Mouse (Mus musculus): ENCODE data around the gene Otub2.

Otub2 gene

DNA sequence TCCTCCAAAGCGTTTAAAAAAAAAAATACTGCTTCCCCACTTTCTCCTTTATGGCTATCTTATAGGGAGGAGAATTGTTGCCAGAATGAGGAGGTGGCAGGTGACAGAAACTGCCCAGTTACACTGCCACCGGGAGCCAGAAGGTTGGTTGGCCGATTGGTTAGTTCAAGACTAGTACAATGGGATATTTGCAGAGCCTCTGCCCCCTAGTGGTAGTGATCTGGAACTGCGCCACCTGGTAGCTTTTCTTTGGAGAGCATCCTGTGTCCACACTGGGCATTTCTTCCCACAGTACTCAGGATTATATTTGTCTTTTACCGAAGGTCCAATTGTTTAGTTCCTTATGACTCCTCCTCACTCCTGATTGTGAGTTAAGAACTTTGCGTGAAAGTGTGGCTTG lies 16.8 kb upstream of the Otub2 start:
- DNase-seq (ENCODE audit: low spot score in 2 of 2), result peak; percentile 32 to 59

DNA sequence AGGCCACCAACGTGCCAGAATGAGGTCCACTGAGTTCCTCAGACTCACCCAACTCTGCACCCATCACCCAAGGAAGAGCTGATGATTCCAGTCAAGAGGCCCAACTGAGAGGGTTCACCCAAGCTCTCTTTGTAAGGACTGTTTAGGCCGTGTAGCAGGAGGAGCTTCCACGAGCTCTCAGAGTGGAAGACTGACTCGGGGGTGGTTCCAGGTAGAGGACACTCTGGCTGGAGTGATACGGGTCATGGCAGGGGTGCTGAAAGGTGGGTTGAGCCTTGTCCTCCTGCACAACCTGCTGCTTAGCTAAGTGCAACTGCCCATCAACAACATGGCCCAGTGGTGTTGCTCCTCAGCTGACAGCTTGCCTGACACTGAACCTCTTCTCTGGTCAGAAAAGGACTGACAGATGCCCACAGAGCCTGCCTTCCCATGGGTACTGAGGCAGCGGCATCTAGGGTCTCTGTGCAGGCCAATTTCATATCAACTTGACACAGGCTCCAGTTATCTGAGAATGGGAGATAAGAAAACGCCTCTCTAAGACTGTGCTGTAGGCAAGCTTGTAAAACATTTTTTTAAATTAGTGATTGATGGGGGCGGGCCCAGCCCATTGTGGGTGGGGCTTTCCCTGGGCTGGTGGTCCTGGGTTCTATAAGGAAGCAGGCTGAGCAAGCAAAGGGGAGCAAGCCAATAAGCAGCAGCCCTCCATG lies 14.8 kb upstream of the Otub2 start:
- DNase-seq (ENCODE audit: low spot score in 2 of 2), result no peak

DNA sequence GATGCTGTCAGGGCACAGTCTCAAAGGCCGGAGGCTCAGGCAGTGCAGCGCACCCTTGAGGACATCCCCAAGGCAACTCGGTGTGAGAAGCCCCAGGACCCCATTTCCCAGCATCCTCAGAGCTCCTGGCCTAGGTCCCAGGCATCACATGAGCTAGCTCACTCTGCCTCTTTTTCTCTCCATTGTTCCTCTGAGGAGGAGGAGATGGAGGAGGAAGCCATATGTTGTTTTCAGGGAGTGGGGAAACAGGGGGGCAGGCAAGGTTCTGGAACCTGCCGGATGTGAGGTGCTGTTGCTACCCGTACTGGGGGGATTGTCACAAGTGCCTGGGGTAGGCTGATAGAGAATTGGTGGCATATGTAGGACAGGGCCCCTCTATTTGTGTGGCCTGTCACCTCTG lies 12.4 kb upstream of the Otub2 start:
- DNase-seq (ENCODE audit: low spot score in 2 of 2), result no peak

DNA sequence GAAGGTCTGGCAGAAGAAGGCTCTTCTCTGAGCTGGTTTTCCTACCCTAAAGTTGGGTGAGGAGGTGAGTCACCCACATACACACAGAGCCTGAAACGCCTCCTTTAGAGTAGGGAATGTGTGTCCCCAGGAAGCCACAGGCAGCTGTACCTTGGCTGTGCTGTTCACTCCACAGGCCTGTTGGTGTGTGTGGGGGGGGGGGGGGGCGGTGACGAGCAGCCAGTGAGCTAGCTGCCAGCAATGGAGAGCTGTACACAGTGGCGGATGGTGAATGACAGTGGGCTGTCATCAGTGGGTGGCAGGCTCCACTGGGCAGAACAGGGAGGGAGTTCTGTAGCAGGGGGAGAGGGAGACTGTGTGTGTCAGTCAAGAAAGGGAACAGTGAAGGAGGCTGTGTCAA lies 11.7 kb upstream of the Otub2 start:
- no peak for DNase-seq (ENCODE audit: low spot score in 2 of 2)

DNA sequence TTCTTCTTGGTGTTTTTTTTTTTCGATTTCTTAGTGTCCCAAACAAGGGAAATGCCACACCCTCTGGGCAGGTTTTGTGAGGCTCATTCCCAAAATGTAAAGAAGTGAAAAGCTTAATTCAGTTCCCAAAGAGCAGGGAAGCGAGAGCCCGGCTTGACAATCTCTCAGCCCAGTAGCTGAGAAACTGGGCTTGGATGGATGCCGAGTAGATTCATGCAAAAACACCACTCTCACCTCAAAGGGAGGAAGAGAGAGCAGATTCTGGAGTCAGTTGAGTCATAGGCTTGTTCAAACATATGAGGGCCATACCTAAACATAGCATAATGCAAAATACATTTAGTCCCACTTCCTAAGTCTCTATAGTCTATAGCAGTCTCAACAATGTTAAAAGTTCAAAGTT lies 8.3 kb upstream of the Otub2 start:
- DNase-seq (ENCODE audit: low spot score in 2 of 2), result no peak

DNA sequence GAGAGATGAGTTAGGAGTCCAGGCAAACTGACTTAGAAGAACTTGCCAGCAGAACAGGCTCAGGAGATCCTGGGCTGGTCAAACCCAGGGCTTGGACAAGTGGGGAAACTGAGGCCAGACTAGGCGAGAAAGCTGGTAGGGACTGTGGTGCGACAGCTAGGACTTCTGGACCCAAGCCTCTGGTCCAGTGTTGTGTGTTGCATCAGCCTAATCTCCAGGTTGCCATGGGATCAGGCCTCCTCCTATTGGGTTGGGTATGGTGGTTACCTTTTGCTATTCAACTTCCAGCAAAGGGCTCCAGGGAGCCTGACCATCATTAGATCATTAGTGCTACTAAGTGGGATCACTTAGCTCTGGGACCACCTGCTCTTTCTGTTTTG lies 856 bp downstream of the Otub2 start:
- DNase-seq (ENCODE audit: low spot score in 2 of 2), result no peak

DNA sequence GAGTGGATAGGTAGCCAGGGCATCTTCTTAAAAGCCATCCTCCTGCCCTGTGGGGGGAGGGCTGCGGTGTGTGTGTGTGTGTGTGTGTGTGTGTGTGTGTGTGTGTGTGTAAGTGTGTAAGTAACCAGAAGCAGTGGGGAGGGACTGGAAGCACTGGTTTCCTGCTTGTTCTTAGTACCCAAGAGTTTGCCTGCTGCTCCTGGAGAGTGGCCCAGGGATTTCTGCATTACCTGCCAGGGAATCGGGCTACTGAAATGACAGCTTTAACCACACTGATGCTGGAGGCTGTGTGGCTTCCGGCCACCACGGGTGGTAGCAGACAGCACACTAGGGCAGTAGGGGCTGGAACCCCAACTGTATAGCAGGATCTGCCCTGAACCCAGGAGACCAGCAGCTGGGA lies 1.5 kb downstream of the Otub2 start:
- DNase-seq (ENCODE audit: low spot score in 2 of 2), result no peak

DNA sequence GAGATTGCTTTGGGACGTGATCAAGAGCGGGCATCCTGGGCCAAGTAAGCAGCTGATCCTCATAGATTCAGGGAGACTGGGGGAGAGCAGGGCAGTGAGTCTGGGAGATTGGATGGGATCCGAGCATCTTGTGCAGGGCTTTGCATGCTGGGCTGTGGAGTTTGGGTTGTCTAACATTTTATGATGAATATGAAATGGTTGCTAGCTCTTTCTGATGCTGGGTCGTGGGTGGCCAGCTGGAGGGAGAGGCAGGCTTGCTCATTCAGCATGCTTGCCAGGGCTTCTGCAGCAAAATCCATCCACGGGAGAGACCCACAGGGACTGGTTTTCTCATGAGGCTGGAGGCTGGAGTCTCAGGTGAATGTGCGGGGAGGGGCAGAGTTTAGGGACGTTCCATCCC lies 2.6 kb downstream of the Otub2 start:
- no peak for DNase-seq (ENCODE audit: low spot score in 2 of 2)

DNA sequence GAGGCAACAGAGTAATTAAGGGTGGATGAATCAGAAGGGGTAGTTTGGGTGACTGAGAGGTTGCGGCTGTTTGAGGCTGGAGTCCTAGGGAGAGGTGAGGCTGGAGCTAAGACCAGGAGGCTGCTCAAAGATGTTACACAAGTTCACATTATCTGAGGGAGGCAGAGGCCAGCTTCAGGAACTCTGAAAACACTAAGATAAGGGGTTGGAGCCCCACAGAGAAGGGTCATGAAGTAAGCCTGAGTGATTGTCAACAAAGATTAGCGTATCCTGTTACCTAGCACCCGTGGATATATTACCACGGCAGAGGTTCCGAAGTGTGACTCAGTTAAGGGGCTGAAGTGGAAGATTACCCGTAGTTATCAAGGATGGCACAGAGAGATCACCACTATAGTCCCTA lies 5.0 kb downstream of the Otub2 start:
- no peak for DNase-seq (ENCODE audit: low spot score in 2 of 2)

DNA sequence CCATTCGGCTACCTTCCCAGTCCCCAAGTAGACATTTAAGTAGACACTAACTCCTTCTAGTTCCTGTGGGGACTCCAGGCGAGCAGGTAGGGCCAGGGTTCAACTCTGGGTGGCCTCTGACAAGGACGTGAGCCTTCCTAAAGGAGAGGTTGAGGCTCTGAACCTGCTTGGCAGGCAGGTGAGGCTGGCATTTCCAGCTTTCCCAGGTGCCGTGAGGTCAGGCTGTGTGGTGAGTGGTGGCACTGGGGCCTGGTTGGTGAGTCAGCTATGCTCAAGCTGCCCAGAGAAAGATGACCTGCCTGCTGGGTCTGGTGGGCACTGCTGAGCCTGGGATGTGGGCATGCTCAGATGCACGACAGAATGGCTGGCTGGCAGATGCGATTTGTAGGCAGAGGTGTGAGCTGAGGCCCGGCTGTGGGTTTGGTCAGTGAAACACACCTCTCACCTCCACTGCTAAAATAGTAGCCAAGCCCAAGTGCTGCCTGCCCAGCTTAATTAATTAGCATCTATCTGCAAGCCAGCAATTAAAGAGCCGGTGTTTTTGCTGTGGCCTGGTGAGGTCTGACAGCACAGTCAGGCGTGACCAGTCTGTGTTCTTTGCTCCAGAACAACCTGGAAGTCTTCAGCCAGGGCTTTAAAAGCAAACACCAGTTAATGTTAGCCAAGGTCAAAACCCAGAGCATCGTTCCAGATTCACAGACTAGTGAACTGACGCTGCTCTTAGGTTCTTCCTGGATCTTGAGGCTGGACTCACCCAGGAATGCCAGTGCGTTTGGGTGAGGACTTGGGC lies 7.2 kb downstream of the Otub2 start:
- no peak for DNase-seq (ENCODE audit: low spot score in 2 of 2)

DNA sequence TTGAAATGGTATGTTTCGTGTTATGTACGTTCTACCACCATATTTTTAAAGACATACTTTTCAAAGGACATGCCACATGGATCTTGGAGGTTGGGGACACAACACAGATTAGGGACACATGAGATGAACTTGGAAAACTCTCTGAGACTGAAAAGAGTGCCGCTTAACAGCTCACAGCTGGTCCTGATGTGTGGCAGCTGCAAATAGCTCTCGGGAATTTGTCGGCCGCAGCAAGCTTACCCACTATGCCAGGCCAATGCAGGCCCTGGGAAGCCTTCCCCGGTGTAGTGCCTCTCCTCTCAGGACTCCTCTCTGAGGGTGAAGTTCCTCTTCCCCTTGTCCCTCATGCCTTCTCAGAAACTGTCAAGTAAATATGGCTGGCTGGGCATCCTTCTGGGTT lies 8.3 kb downstream of the Otub2 start:
- DNase-seq (ENCODE audit: low spot score in 2 of 2), result no peak

DNA sequence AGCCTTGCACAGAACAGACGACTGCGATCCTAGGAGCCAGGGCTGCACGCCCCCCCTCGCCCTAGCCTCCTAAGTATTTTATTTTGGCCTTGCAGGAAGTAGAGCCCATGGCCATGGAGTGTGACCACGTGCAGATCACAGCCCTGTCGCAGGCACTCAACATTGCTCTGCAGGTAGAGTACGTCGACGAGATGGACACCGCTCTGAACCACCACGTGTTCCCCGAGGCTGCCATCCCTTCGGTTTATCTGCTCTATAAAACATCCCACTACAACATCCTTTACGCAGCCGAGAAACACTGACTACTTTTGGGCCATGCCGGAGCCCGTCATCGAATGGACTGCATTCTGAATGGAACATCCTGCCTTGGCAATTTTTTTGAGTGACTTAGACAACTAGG lies 15.6 kb downstream of the Otub2 start:
- DNase-seq (ENCODE audit: low spot score in 2 of 2), result no peak

DNA sequence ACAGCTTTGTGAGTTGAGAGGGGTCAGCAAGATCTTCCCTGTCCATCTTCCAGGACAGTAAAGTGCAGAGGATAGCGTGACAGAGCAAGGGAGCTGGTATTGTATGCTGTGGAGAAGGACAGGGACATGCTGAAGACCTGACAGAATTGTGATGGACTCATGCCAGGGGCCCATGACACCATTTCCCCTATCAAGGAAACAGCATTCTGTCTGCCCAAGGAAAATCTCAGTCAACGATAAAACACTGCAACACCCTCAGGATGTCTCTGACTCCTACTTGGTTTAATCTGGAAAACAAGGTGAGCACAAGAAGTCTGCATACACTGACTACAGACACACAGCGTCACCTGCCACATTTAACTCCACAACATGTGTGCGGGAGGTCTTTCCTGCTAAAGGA lies 19.2 kb downstream of the Otub2 start, which contains the start of gene 9330161L09Rik:
TSS of gene 9330161L09Rik (minus strand) at position 101 of the 400 bp plus-strand sequence.
- no peak for DNase-seq (ENCODE audit: low spot score in 2 of 2)

DNA sequence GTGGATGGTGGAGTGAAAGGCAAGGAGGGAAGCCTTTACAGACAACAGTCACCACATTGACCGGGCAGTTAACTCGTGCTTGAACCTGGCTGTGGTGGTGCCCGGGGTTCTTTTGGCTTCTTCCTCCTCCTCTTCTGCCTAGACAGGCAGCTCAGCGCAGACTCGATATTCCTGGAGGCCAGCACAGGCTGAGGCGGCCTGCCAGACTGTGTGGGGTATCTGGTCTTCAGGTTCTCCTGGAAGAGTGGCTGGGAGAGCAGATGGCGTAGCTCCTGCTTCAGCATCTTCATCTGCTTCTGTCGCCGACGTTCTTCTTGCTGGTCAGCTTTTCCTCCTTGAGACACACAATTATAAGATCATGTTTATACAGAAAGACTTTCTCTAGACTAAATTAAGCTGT lies 19.7 kb downstream of the Otub2 start:
- DNase-seq (ENCODE audit: low spot score in 2 of 2), result no peak

DNA sequence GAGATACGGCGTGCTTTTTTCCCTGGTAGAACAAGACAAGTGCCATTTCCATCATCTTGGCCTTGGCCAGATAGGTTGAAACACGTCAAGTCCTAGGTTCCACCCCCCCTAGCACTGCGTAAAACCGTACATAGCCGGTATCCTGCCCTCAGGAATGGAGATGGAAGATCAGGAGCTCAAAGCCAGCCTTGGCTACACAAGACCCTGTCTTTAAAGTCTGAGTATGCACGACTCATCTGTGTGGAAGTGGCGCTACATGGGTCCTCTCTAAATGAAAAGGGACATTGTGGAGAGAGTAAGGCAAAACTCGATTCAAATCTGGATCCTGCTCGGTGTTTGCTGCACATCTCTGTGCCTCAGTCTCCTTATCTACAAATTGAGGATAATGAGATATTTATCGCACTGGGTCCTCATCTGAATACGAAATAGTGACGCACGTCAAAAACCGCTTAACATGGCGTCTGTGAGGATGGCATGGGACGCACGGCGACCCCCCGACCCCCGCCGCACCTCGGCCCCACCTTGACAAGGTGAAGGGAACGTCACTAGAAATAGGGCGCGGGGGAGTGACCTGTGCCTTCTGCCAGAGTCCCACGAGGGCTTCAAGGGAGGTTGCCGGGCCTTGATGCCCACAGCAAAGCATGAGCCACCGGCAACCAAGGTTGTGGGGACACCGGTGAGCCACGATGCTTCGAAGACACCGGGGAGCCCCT lies 36.7 kb downstream of the Otub2 start:
- no peak for DNase-seq (ENCODE audit: low spot score in 2 of 2)

DNA sequence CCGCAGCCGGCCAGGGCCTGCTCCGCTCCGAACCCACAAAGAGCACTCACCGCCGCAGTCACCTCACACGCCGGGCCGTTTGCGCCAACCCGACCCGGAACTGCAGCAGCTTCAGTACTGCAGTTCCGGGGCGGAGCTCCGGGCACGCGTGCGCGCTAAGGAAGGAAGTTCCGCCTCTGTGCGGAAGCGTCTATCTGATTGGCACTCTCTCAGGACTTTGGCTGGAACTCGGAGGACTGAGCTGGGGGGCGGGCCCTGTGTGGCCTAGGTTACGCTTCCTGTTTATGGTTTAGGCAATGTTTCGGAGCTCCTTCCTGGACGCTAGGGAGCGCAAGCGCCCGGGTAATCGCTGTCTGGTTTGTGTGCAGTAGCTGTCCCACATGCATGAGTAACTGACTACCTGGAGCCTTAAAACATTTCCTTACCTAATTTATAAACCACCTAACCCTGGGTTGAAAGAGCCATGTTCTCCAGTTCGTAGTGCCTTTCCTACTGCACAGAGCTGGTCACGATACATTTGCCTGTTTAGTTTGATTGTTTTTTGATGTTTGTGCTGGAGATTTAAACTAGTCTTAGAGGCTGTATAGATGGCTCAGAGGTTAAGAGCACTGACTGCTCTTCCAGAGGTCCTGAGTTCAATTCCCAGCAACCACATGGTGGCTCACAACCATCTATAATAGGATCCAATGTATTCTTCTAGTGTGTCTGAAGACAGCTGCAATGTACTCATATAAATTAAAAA lies 37.4 kb downstream of the Otub2 start, which contains the start of gene Ddx24:
TSS of gene Ddx24 (minus strand) at position 102 of the 742 bp plus-strand sequence.
- peak; percentile 92 to 95 for DNase-seq (ENCODE audit: low spot score in 2 of 2)

DNA sequence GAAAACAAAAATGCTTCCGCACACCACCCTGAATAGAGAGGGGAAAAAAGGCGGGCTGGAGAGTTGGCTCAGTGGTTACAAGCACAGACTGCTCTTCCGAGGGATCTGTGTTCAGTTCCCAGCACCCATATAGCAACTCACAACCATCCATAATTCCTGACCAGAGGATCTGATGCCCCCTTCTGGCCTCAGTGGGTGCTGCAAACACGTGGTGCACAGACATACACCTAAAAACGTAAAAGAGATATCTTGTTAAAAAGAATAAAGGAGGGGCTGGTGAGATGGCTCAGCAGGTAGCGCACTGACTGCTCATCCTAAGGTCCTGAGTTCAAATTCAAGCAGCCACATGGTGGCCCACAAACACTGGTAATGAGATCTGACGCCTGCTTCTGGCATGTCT lies 38.2 kb downstream of the Otub2 start:
- DNase-seq (ENCODE audit: low spot score in 2 of 2), result no peak

DNA sequence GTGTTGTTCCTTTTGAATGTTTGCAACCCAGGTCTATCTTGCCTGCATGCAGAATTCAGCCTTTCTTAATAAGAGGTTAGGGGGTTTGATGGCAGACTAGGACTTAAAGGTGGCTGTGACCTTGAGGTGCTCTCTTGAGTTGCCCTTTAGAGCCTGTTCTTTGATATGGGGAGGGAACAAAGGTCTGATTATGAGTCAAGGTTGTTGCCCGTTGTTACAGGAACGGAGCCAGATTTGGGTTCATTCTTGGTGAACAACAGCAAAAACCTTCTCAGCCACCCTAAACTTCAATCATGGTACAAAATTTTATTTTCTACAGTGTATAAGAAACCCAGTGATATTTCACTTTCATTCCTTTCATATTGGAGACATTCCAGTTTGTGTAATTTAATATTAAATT lies 44.9 kb downstream of the Otub2 start:
- DNase-seq (ENCODE audit: low spot score in 2 of 2), result no peak

DNA sequence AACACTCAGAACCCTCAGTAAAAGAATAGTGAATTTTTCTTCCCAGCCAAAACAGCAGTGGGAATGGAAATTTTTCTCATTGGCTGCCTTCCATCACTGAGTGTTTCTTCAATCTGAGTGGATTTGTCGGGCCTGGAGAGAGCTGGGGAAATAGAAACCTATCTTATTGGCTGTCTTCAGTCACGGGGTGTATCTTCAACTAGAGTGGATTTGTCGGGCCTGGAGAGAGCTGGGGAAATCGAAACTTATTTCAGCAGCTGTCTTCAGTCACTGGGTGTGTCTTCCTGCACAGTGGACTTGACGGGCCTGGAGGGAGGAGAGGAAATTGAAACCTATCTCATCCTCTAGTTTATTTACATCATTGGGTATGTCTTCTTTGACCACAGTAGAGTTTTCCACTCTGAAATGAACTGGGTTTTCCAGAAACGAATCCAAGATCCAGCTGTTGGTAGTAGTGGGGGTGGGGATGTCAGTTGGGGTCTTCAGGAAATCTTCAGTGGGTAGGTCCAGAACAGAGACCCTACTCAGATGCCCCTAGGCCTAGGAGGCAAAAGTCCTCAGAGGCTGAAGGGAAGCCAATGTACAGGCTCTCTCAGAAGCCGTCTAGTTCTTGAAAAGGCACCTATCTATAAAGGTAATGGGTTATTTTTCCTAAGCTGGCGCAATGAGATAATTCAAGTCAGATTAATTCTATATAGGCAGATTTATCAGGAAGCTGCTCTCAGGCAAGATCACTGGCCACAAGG lies 45.7 kb downstream of the Otub2 start, which contains the start of gene Ifi27:
TSS of gene Ifi27 (plus strand) at position 226 of the 746 bp plus-strand sequence.
- peak in 1 of 2 experiments; percentile 28 for DNase-seq (ENCODE audit: low spot score in 2 of 2)

DNA sequence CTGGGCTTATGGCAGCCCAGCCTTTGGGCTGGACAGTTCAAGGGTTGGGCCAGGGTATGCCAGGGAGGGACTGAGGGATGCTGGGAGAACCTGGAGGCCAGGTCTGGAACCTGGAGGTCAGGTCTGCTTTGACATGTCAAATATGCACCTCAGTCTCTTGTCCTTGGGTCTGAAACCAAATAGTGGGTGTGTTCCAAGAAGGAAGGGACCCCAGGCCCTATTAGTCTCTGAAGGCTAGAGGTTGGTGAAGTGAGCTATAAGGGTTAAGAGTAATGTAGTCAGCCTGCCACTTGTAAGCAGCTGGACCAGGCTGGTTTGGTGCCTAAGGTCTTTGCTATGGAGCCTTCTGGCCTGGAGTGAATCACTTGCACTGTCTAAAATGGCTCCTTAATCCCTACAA lies 46.4 kb downstream of the Otub2 start:
- no peak for DNase-seq (ENCODE audit: low spot score in 2 of 2)

DNA sequence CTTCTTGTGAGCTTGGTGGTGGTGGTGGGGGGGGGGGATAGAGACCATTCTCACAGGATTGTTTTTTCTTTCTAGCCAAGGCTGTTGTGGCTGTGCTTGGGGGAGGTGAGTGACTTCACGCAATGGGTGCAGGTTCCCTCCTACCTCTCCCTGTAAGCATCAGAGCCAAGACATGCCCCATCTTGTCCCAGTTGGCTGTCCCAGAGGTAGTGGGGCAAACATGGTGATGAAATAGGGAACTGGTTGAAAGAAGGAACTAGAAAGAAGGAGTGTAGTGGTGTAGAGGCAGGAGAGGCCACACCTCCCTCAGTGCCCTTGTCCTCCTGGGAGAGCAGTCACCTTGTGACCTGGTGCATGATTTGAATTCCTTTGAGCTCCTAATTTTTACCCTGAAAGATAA lies 49.1 kb downstream of the Otub2 start:
- DNase-seq (ENCODE audit: low spot score in 2 of 2), result no peak

Data from spleen, postnatal 14 days (tissue).